Mouse (Mus musculus) left cerebral cortex, adult 9 months (tissue): ENCODE measurements around the gene Cers1.

ENCODE experiments used
- DNase-seq, 2 experiments: peaks; one replicate each; pipeline ENCODE4 v3.0.0; 2022; ENCODE audit warnings: low spot score in 2 of 2

Cers1 gene

DNA sequence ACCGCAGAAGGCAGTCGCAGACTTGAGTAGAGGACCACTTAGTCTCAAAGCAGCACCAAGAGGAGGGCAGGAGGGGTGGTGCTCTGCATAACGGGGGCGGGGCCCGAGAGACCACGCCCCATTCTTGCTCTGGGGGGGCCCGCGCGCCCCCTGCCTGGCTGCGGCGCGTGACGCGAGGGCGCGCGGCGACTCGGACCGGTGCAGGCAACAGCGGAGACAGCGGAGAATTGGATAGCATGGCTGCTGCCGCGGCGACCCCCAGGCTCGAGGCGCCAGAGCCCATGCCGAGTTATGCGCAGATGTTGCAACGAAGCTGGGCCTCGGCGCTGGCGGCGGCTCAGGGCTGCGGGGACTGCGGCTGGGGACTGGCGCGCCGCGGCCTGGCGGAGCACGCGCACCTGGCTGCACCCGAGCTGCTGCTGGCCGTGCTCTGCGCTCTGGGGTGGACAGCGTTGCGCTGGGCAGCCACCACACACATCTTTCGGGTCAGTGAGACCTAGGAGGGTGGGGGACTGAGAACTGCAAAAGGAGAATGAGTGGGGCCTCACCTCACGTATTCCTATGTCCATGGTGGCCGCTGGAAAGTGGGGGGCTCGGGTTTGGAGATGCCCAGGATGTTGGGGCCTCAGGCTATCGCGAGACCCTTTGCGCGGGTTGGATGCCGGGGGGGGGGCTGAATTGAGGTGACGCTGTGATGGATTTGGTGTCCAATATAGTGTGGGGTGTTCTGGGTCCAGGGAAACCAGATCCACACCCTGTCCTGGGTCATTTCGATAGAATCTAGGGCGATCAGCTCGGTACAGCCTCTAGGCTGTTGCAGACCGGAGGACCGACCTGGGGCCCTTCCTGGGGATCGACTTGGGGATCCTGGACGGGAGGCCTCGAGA, at the start of gene Cers1:
Cers1 (plus strand) TSS at position 152 of the 887 bp plus-strand sequence.
- DNase-seq, result peak in 1 of 2 experiments; percentile 82

DNA sequence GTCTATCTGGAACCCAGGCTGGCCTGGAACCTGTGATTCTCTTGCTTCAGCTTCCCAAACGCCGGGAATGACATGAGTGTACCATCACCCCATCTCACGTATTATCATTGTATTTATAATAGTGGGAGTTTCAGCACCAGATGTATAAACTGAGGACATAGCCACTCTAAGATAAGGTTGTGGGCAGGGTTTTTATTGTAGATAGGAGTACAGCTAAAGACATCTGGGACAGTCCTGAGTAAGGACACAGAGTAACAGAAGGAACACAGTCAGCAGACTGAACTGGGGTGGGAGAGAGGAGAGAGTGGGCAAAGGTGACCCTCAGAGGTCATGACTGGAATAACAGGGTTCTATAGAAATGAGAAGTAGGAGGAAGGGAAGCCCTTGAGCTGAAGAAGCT, 47.9 kb upstream of the Cers1 start:
- DNase-seq, result no peak

- DNase-seq, result no peak
Observed at GRCm38 (mm10) chr8:70268311-70268710, 47.3 kb upstream of the Cers1 start.

DNA sequence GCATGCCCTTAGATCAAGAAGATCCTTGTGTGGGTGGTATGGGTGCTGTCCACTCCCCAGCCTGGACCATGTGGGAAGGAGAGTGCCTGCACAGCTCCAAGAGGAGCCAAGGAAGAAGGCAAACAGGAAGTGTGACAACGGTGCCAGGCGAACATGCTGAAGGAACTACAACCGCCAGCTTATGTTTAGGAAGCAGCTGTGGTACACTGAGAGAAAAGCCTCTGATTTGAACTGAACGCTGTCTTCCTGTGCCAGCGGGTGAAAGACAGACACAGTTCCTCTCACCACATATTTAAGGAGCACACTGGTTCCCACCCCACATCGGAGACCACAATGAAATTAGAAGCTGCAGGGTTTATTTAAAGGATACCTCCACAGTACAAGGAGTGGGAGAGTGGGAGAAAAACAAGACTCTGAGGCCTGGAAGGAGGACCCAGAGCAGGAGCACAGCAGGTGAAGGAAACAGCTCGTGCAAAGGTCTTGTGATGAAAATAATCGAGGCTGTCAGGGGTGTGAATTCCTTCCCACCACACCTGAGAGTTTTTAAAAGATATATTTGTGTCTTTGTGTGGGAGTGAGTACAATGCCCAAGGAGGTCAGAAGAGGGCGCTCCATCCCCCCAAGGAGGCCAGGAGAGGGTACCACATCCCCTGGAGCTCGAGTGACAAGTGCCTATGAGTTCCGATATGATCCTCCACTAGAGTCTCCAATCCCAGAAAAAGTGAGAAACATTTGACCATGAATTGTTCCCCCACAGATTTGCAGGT, 46.6 kb upstream of the Cers1 start:
- DNase-seq, result peak in 1 of 2 experiments; percentile 35

DNA sequence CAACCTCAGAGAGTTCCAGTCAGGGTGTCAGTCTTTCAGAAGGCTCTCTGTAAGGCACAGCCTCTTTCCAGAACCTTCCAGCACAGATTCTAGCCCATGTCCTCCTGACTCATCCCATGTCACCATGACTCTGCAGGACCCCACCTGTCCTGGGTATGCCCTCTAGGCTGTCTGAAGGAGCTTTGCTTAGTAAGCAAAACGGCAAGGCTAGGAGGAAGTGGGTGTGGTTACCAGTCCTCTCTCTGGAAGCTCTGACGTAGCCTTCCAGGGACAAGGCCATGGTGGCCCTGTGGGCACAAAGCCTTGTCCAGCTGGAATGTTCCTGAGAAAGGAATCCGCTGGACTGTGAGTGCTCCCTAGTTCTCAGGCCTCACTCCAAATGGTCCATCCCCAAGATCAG, 42.6 kb upstream of the Cers1 start:
- DNase-seq, result no peak

GRCm38 (mm10) chr8:70274350-70274749, 41.2 kb upstream of the Cers1 start:
- no peak for DNase-seq

DNA sequence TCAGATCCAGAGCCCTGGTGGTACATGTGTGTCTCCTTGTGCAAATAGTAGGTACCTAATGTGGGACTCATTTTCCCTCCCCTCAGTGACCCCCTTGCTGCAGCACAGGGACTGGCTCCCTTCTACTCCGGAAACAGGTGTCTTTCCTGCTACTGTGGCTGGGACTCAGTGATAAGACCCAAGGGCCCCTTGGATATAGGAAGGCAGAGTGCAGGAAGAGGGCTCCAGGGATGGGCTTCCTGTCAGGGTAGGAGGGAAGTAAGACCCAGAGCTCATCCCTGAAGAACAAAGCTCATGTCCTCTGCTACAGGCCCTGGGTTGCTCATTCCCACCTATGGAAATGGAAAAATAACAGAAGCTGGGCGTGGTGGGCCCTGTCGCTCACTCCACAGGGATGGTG, 39.1 kb upstream of the Cers1 start:
- no peak for DNase-seq

GRCm38 (mm10) chr8:70278175-70278574, 37.4 kb upstream of the Cers1 start:
- peak in 1 of 2 experiments; percentile 37 for DNase-seq

DNA sequence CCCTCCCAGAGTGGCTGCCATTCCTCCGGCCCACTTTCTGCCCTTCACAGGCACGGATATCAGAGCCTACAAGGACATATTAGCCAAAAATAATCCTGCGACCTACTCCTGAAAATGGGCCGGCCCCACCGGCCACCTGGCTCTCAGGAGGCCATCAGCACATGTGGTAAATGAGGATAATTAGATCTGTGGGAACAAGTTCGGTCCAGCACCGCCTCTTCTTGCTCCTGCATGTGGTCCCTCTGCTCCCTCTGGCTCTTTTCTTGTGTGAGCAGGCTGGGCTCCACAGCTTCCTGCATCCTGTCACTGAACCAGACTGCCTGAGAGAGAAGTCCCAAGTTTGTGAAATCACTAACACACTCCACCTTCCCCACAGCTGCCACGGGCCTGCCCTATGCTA, 36.3 kb upstream of the Cers1 start:
- no peak for DNase-seq

DNA sequence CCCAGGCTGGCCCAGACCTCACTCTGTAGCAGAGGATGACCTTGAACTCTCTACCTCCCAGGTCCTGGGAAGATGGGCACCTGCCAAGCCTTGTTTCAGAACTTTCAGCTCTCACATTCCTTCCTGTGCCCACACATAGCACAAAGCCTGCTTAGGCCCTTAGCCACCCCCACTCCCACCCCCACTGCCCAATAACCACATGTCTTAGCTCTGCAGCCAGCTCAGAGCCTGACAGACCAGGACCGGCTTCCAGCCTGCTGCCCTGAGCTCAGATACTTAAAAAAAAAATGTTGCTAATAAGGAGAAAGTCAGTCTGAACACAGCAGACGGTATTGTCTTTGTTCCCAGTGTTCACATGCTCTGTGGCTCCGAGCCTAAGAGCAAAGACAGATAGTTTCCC, 34.6 kb upstream of the Cers1 start:
- no peak for DNase-seq

GRCm38 (mm10) chr8:70282603-70283135, 32.9 kb upstream of the Cers1 start, which contains the start of gene Homer3:
Homer3 (plus strand) TSS chr8:70282827.
- peak; percentile 48 to 76 for DNase-seq

- no peak for DNase-seq
Observed at GRCm38 (mm10) chr8:70283136-70284077, 32.2 kb upstream of the Cers1 start.

DNA sequence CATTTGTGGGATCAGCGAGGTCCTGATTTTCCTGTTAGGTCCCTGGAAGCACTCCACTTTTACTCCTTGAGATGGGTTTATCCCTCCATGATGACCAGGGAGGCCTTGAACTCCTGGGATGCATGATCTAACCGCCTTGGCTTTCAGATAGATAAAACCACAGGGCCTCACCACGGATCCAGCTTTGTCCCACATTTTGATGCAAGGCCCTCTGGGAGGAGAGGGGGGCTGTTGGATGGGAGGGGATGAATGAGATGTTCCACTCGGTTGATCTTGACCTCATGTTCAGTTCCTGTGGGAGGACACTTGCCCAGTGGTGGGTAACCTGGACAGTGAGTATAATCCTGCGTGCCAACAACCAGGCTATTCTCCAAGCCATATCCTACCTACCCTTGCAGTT, 31.2 kb upstream of the Cers1 start:
- no peak for DNase-seq

DNA sequence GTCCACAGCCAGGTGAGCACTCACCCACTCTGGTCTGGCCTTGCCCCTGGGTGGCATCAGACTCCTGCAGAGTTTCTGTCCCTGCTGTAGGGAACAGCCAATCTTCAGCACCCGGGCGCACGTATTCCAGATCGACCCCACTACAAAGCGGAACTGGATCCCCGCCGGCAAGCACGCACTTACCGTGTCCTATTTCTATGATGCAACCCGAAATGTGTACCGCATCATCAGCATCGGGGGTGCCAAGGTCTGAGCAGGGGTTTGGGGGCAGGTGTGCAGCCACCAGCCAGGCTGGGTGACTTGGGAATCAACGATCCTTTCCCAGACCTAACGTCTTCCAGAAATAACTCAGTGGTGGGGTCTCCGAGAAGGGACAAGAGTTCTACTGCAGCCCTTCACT, 30.3 kb upstream of the Cers1 start:
- DNase-seq, result no peak

DNA sequence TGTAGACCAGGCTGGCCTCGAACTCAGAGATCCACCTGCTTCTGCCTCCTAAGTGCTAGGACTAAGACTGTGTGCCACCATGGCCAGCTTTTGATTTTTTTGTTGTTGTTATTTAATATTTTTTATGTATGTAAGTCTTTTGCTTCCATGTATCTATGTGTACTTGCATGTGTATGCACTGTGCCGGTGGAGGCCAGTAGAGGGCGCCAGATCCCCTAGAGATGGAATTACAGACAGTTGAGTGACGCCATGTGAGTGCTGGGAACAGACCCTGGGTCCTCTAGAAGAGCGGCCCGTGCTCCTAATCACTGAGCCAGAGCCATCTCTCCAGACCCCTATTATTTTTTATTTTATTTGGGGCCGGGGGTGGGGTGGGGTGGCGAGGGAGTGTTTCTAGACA, 28.8 kb upstream of the Cers1 start:
- DNase-seq, result no peak

DNA sequence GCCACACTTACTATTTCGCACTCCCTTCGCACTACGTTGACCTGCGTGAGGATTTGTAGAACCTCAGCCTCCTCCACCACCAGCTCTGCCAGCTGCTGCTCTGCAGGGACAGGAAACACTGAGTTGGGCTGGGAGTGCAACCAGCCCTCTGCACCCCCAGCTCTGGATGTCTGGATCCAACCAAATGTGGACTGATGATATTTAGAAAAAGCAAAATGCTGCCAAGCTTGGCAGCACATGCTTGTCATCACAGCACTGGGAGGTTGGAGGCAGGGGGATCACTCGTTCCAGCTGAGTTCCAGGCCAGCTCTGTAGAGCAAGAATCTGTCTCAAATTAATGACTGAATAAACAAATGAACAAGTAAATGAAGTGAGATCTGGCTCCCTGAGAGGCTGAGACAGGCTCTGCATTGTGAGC, 21.6 kb upstream of the Cers1 start:
- DNase-seq, result no peak

DNA sequence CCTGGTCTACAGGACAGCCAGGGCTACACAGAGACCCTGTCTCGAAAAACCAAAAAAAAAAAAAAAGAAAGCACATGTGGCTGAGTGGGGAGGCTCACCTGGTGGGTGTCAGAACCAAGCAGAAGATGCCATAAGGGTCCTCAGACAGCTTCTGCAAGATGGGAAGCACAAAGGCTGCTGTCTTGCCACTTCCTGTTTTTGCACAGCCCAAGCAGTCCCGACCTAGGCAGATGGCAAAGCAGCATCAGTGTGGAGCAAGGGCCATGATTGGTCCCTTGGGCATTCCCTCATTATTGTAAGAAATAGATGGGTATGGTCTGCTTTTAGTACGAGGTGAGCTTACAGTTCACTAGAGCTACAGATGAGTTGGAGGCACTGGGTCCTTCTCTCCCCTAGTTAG, 14.7 kb upstream of the Cers1 start:
- no peak for DNase-seq

DNA sequence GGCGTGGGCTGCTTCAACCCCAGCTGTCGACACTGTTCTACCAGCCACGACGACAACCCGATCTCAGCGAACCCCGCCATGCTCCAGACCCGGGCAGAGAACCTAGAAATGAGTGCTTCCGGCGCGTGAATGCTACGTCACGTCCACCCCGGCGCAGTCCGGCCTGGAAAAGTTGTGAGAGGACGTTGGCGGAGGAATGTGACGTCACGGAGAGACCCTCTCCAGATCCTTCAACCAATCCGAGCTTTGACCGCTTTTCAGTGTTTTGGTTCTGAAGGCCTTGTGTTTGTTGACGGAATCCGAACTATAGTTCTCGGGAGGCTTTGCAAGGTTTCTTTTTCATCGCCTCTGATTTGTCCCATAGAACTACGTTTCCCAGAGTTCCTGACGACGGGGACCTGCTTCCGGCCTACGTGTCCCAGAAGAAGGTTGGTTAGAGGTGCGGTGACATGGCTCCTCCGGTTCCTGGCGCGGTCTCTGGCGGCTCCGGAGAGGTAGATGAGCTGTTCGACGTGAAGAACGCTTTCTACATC, 13.2 kb upstream of the Cers1 start, which contains the start of the genes Ddx49 and Cope:
Ddx49 (minus strand) TSS at position 132 of the 533 bp plus-strand sequence.
Cope (plus strand) TSS at position 161 of the 533 bp plus-strand sequence.
- DNase-seq, result peak; percentile 87 to 96

DNA sequence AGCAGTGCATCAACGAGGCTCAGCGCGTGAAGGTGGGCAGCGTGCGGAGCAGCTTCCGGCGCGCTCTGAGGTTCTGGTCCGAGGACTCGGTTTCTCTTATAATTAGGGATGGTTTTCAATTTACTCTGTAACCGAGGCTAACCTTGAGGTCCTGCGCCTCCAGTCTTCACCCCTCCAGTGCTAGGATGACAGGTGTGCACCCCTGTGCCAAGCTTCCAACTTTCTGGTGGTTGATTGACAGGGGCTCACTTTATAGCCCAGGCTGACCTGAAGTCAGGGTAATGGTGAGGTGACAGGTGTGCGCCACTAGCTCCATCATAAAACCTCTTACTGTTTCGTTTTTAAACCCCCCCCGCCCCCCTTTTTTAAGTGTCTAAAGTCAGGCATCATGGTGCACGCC, 12.7 kb upstream of the Cers1 start:
- no peak for DNase-seq

GRCm38 (mm10) chr8:70309311-70309710, 6.3 kb upstream of the Cers1 start:
- peak in 1 of 2 experiments; percentile 26 for DNase-seq

- no peak for DNase-seq
Observed at GRCm38 (mm10) chr8:70313399-70313798, 2.2 kb upstream of the Cers1 start.
